Mouse (Mus musculus) ES-Bruce4 (cell line): ENCODE data around the gene Zfp626. TPM values are rescaled to one million over a fixed set of nuclear protein-coding genes. Genes with fewer than 3 reads are reported as not detected.

Source experiments
- H3K27ac ChIP-seq: 2 replicates; pipeline ENCODE4 v1.5.1; 2012; ENCODE audit warnings: low read length, inconsistent platforms; ENCODE audit not compliant: insufficient read depth
- H3K27me3 ChIP-seq: 2 replicates; pipeline ENCODE4 v1.6.1; 2012; ENCODE audit warnings: mild to moderate bottlenecking, low read length, inconsistent platforms; ENCODE audit not compliant: control insufficient read depth, poor library complexity, insufficient read depth, severe bottlenecking
- H3K36me3 ChIP-seq: 2 replicates; pipeline ENCODE4 v1.6.1; 2012; ENCODE audit warnings: inconsistent platforms, mild to moderate bottlenecking, low read length, moderate library complexity; ENCODE audit not compliant: control insufficient read depth, poor library complexity, insufficient read depth, severe bottlenecking
- H3K4me1 ChIP-seq: one replicate; pipeline ENCODE4 v1.8.1; 2011; ENCODE audit warnings: low read length; ENCODE audit not compliant: control insufficient read depth, insufficient read depth
- H3K4me3 ChIP-seq: 2 replicates; pipeline ENCODE4 v1.5.1; 2011; ENCODE audit warnings: low read depth, mild to moderate bottlenecking, low read length
- H3K9ac ChIP-seq: 2 replicates; pipeline ENCODE4 v1.6.1; 2012; ENCODE audit warnings: low read depth, mild to moderate bottlenecking, inconsistent platforms; ENCODE audit not compliant: poor library complexity, severe bottlenecking
- H3K9me3 ChIP-seq: replicated peaks from 2 replicates; pipeline ENCODE4 v1.6.1; 2012; ENCODE audit warnings: mild to moderate bottlenecking, low read length, inconsistent platforms; ENCODE audit not compliant: control insufficient read depth, poor library complexity, insufficient read depth, severe bottlenecking
- CTCF ChIP-seq: IDR thresholded peaks from one replicate; pipeline ENCODE4 v1.8.1; 2011; ENCODE audit warnings: low read depth, low read length
- EP300 ChIP-seq: IDR thresholded peaks from 2 replicates; pipeline ENCODE4 v1.6.1; 2011; ENCODE audit warnings: low read depth, low read length; ENCODE audit not compliant: insufficient read depth
- POLR2A ChIP-seq: IDR thresholded peaks from one replicate; pipeline ENCODE4 v1.8.1; 2011; ENCODE audit warnings: low read length; ENCODE audit not compliant: insufficient read depth
- polyA plus RNA-seq: library from polyadenylated mRNA; stranded (reverse); fragments of >200 nt; gene quantifications from 2 replicates; pipeline ENCODE4 v1.2.4, GENCODE M21; 2011; ENCODE audit warnings: low read depth; ENCODE audit not compliant: missing spikeins, insufficient read depth, insufficient read length

Zfp626 gene
- polyA plus RNA-seq, 1 experiment: 7.3 TPM

- no peaks in the 10 kb centered on the region for H3K9me3 ChIP-seq
- H3K36me3 ChIP-seq: no peaks in the 10 kb centered on the region
- no peak overlapping the region for H3K9ac ChIP-seq
- no peak overlapping the region for H3K4me3 ChIP-seq
- no peak overlapping the region for H3K27ac ChIP-seq
- no peaks in the 10 kb centered on the region for H3K4me1 ChIP-seq
- no peaks in the 10 kb centered on the region; the same call in 1 of the 2 replicates for H3K27me3 ChIP-seq
- no peak for TF ChIP-seq EP300
- TF ChIP-seq CTCF: no peak
- no peak for TF ChIP-seq POLR2A
These were observed 27.1 kb downstream of the Zfp626 start for GRCm38 (mm10) chr7:27834131-27834530.

- H3K9me3 ChIP-seq: no peaks in the 10 kb centered on the region
- TF ChIP-seq EP300: no peak
- TF ChIP-seq CTCF: no peak
- no peak for TF ChIP-seq POLR2A
- H3K27me3 ChIP-seq: no peaks in the 10 kb centered on the region
- H3K9ac ChIP-seq: peak overlapping the region; percentile 58
- 0 out of 2 replicates have a peak overlapping the region, but pooled peaks have one; percentile 49 for H3K27ac ChIP-seq
- no peaks in the 10 kb centered on the region for H3K36me3 ChIP-seq
- H3K4me3 ChIP-seq: peak overlapping the region; percentile 77; the same call in 1 of the 2 replicates
- H3K4me1 ChIP-seq: peaks cover 4% of the 10 kb centered on the region
These were observed 30.9 kb downstream of the Zfp626 start for GRCm38 (mm10) chr7:27837896-27838295.

GRCm38 (mm10) chr7:27838323-27839249, 31.6 kb downstream of the Zfp626 start, which contains the start of gene Zfp59:
TSS of gene Zfp59 (plus strand) at chr7:27838607.
- H3K4me3 ChIP-seq: peak within 1 kb of the TSS; percentile 77
- peaks cover 4% of the 10 kb centered on the region for H3K4me1 ChIP-seq
- H3K27me3 ChIP-seq: no peaks in the 10 kb centered on the region
- H3K36me3 ChIP-seq: peaks cover under 1% of the 10 kb centered on the region; the same call in 1 of the 2 replicates
- H3K27ac ChIP-seq: peak within 1 kb of the TSS; percentile 78
- peak within 1 kb of the TSS; percentile 58 for H3K9ac ChIP-seq
- no peaks in the 10 kb centered on the region for H3K9me3 ChIP-seq
- TF ChIP-seq CTCF: no peak
- TF ChIP-seq EP300: no peak
- no peak for TF ChIP-seq POLR2A

- no peaks in the 10 kb centered on the region for H3K9me3 ChIP-seq
- TF ChIP-seq POLR2A (no peak), EP300 (no peak), CTCF (no peak)
- no peaks in the 10 kb centered on the region for H3K27me3 ChIP-seq
- peak overlapping the region; percentile 78 for H3K27ac ChIP-seq
- H3K9ac ChIP-seq: peak overlapping the region; percentile 58
- peak overlapping the region; percentile 40 for H3K4me3 ChIP-seq
- H3K4me1 ChIP-seq: peaks cover 4% of the 10 kb centered on the region
- H3K36me3 ChIP-seq: peaks cover 6% of the 10 kb centered on the region
These were observed 32.6 kb downstream of the Zfp626 start for GRCm38 (mm10) chr7:27839596-27839995.

GRCm38 (mm10) chr7:27840104-27840503, 33.1 kb downstream of the Zfp626 start:
- Histone ChIP-seq H3K9me3 (no peaks in the 10 kb centered on the region), H3K4me3 (no peak overlapping the region), H3K27ac (peak overlapping the region; percentile 78), H3K9ac (peak overlapping the region; percentile 58), H3K4me1 (peaks cover 4% of the 10 kb centered on the region), H3K27me3 (no peaks in the 10 kb centered on the region), H3K36me3 (peaks cover 11% of the 10 kb centered on the region)
- TF ChIP-seq EP300 (no peak), CTCF (no peak), POLR2A (no peak)

GRCm38 (mm10) chr7:27857227-27857626, 50.2 kb downstream of the Zfp626 start, which contains the start of gene Zfp607a:
TSS of gene Zfp607a (plus strand) at chr7:27857527.
- peaks cover 3% of the 10 kb centered on the region for H3K36me3 ChIP-seq
- TF ChIP-seq POLR2A (no peak), CTCF (no peak), EP300 (no peak)
- no peaks in the 10 kb centered on the region for H3K27me3 ChIP-seq
- no peak within 1 kb of the TSS for H3K9ac ChIP-seq
- no peak within 1 kb of the TSS for H3K27ac ChIP-seq
- H3K4me3 ChIP-seq: no peak within 1 kb of the TSS
- H3K9me3 ChIP-seq: 0 out of 2 replicates have a peak, but pooled peaks cover 3% of the 10 kb centered on the region
- H3K4me1 ChIP-seq: no peaks in the 10 kb centered on the region
